Mouse (Mus musculus) cerebellum, adult 11 months (tissue): Measurements from ENCODE around the gene Smyd4.
"Not testable (repeated sequence)": the region's sequence is repeated elsewhere in the genome, so short reads cannot be mapped to it uniquely, and the experiment has no call there.

ENCODE experiments used
- DNase-seq: peaks from one replicate; pipeline ENCODE4 v3.0.0; 2022

Smyd4 gene

GRCm38 (mm10) chr11:75347188-75347585, 1.0 kb upstream of the Smyd4 start:
- no peak for DNase-seq

- no peak for DNase-seq
These were observed 637 bp upstream of the Smyd4 start for GRCm38 (mm10) chr11:75347596-75347995.

- no peak for DNase-seq
These were observed 643 bp downstream of the Smyd4 start for GRCm38 (mm10) chr11:75348890-75349261.

GRCm38 (mm10) chr11:75351225-75351624, 3.0 kb downstream of the Smyd4 start:
- no peak for DNase-seq

GRCm38 (mm10) chr11:75355475-75355874, 7.2 kb downstream of the Smyd4 start:
- DNase-seq = no peak

- DNase-seq = no peak
These were observed 28.9 kb downstream of the Smyd4 start for GRCm38 (mm10) chr11:75377125-75377524.

GRCm38 (mm10) chr11:75378786-75379185, 30.6 kb downstream of the Smyd4 start:
- DNase-seq = not testable (repeated sequence)

- DNase-seq = not testable (repeated sequence)
These were observed 35.3 kb downstream of the Smyd4 start for GRCm38 (mm10) chr11:75383529-75383928.

- DNase-seq = no peak
These were observed 47.4 kb downstream of the Smyd4 start for GRCm38 (mm10) chr11:75395611-75396010.

- no peak for DNase-seq
These were observed 49.2 kb downstream of the Smyd4 start for GRCm38 (mm10) chr11:75397452-75397851.

- DNase-seq = peak; percentile 41
These were observed 51.2 kb downstream of the Smyd4 start for GRCm38 (mm10) chr11:75399411-75399841.

- peak; percentile 23 for DNase-seq
These were observed 51.9 kb downstream of the Smyd4 start for GRCm38 (mm10) chr11:75400099-75400498.

- DNase-seq = no peak
These were observed 54.0 kb downstream of the Smyd4 start for GRCm38 (mm10) chr11:75402271-75402690.

- no peak for DNase-seq
These were observed 55.2 kb downstream of the Smyd4 start for GRCm38 (mm10) chr11:75403301-75404052.

- peak; percentile 14 for DNase-seq
These were observed 56.6 kb downstream of the Smyd4 start for GRCm38 (mm10) chr11:75404801-75405200.

- DNase-seq = no peak
These were observed 57.9 kb downstream of the Smyd4 start for GRCm38 (mm10) chr11:75406104-75406503.

GRCm38 (mm10) chr11:75406865-75407264, 58.6 kb downstream of the Smyd4 start:
- DNase-seq = no peak

GRCm38 (mm10) chr11:75409679-75410575, 61.7 kb downstream of the Smyd4 start:
- DNase-seq = no peak

GRCm38 (mm10) chr11:75410591-75410990, 62.4 kb downstream of the Smyd4 start:
- no peak for DNase-seq

GRCm38 (mm10) chr11:75415096-75415495, 66.9 kb downstream of the Smyd4 start:
- DNase-seq = no peak

- no peak for DNase-seq
These were observed 67.8 kb downstream of the Smyd4 start for GRCm38 (mm10) chr11:75415994-75416393.

- no peak for DNase-seq
These were observed 71.8 kb downstream of the Smyd4 start for GRCm38 (mm10) chr11:75420037-75420436.

- DNase-seq = no peak
These were observed 72.7 kb downstream of the Smyd4 start for GRCm38 (mm10) chr11:75420810-75421374.
